Mouse (Mus musculus) neural tube, embryonic 12.5 days (tissue): ENCODE results near the gene Bhlhe41. TPM values are rescaled to one million over a fixed set of nuclear protein-coding genes. Genes with fewer than 3 reads are reported as not detected.
A peak's percentile ranks its signal among the peaks of the same experiment; 100 is the strongest.

Source experiments
- ATAC-seq: fragments of 200-750 bp; cut with Nextera tagmentation; 2 replicates; pipeline ENCODE4 v1.8.0; 2017; ENCODE audit warnings: low read depth, mild to moderate bottlenecking, moderate TSS enrichment, moderate library complexity; ENCODE audit not compliant: low FRiP score
- H3K27ac ChIP-seq: fragments of 300-500 bp; sonication (generic); 2 replicates; pipeline ENCODE4 v1.5.1; 2016
- H3K27me3 ChIP-seq: fragments of 300-500 bp; sonication (generic); replicated peaks from 2 replicates; pipeline ENCODE4 v1.6.1; 2016; ENCODE audit warnings: mild to moderate bottlenecking
- H3K36me3 ChIP-seq: fragments of 300-500 bp; sonication (generic); 2 replicates; pipeline ENCODE4 v1.6.1; 2016; ENCODE audit warnings: mild to moderate bottlenecking
- H3K4me1 ChIP-seq: fragments of 300-500 bp; sonication (generic); 2 replicates; pipeline ENCODE4 v1.6.1; 2016
- H3K4me2 ChIP-seq: fragments of 300-500 bp; sonication (generic); replicated peaks from 2 replicates; pipeline ENCODE4 v1.6.1; 2016; ENCODE audit warnings: mild to moderate bottlenecking
- H3K4me3 ChIP-seq: fragments of 300-500 bp; sonication (generic); 2 replicates; pipeline ENCODE4 v1.5.1; 2016
- H3K9ac ChIP-seq: fragments of 300-500 bp; sonication (generic); 2 replicates; pipeline ENCODE4 v1.6.1; 2016; ENCODE audit warnings: mild to moderate bottlenecking
- H3K9me3 ChIP-seq: fragments of 300-500 bp; sonication (generic); 2 replicates; pipeline ENCODE4 v1.6.1; 2016; ENCODE audit warnings: mild to moderate bottlenecking
- WGBS: fragments of 180-500 bp; shearing (Covaris S2); methylation state at CpG from one replicate; pipeline ENCODE4 v1.1.7; 2016; 5-methylcytosine and 5-hydroxymethylcytosine counted together
- polyA plus RNA-seq: library from polyadenylated mRNA; unstranded; fragments of >200 nt; fragmentation: Nextera tagmentation; extraction: Ambion mirVana; gene quantifications from 2 replicates; pipeline ENCODE4 v1.2.1, GENCODE M21; 2016

Bhlhe41 gene
- polyA plus RNA-seq, 1 experiment from 2014 or later, result 1.6 TPM

DNA sequence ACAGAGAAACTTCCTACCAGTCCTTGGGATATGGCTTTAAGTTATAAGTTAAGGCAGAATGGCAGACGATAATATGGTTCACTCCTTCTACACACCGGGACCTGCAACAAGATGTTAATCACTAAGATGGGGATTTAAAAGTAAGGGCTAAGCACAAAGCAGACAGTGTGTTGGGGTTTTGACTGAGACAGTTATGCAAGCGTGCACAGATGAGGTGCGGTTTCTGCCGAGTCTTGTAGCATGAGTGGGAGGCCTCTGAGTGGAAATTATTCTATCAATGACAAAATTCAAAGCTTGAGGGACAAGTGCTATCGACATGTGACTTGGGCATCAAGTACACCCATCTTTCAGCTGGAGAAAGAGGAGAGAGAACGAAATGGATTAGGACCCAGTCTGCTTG lies 12.7 kb downstream of the Bhlhe41 start:
- ATAC-seq, result no peak
- no peaks in the 10 kb centered on the region for H3K9me3 ChIP-seq
- no peak overlapping the region for H3K4me2 ChIP-seq
- no peaks in the 10 kb centered on the region for H3K36me3 ChIP-seq
- no peak overlapping the region for H3K4me3 ChIP-seq
- no peak overlapping the region for H3K27ac ChIP-seq
- H3K27me3 ChIP-seq, result no peaks in the 10 kb centered on the region
- WGBS, result 91% methylated on average over 7 of the region's 7 CpGs
- H3K9ac ChIP-seq, result no peak overlapping the region
- H3K4me1 ChIP-seq, result peaks cover 9% of the 10 kb centered on the region; the same call in 1 of the 2 replicates

DNA sequence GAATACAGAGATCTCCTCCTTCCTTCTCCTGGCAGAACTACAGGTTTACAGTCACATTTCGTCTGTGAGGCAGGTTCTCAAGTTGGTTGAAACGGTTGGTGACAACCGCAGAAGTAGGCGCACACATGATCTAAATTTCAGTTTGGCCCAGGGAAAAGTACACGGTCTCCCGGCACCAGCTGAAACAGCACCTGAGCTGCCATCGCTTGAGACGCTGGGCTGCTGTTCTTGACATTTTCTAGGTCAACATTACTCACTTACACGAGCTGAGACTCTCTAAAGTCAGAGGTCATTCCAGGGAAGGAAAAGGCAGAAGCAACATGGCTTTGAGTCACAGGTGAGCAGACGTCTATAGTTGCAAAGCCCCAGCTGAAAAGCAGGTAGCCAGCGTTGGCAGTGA lies 13.4 kb downstream of the Bhlhe41 start:
- no peak overlapping the region for H3K4me3 ChIP-seq

DNA sequence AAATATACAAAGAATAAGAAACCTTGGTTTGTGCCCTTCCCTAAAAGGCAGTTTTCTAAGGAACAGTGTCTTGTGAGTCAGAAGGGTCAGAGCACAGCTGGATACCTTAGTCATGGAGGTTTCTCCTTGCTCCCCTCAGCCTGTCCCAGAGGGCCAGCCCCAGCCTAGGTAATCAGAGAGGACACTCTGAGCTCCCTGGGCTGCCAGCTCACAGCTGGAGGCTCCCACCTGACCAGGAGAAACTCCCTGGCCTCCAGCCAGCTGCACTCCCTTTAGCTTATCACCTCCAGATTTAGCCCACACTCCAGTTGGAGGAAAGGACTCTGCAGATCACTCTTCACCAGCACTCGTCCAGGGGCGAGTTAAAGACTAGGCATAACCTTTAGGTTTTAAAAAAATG lies 14.6 kb downstream of the Bhlhe41 start:
- 0 out of 2 replicates have a peak, but pooled peaks cover 3% of the 10 kb centered on the region for H3K4me1 ChIP-seq
- no peaks in the 10 kb centered on the region for H3K9me3 ChIP-seq
- no peaks in the 10 kb centered on the region for H3K27me3 ChIP-seq
- H3K36me3 ChIP-seq, result no peaks in the 10 kb centered on the region
- ATAC-seq, result no peak
- WGBS, result 58% methylated on average over 2 of the region's 2 CpGs
- H3K4me2 ChIP-seq, result no peak overlapping the region
- H3K27ac ChIP-seq, result no peak overlapping the region
- no peak overlapping the region for H3K9ac ChIP-seq
- no peak overlapping the region for H3K4me3 ChIP-seq

More for the DNA sequence above, 13.4 kb downstream of the Bhlhe41 start:
- no peak for ATAC-seq
- Histone ChIP-seq H3K4me1 (peaks cover 9% of the 10 kb centered on the region; the same call in 1 of the 2 replicates), H3K27me3 (no peaks in the 10 kb centered on the region), H3K9me3 (no peaks in the 10 kb centered on the region), H3K36me3 (no peaks in the 10 kb centered on the region), H3K4me2 (no peak overlapping the region), H3K9ac (no peak overlapping the region), H3K27ac (no peak overlapping the region)
- WGBS, result 85% methylated on average over 11 of the region's 11 CpGs

- no peaks in the 10 kb centered on the region for H3K9me3 ChIP-seq
- no peak overlapping the region for H3K27ac ChIP-seq
- H3K27me3 ChIP-seq, result no peaks in the 10 kb centered on the region
- H3K4me1 ChIP-seq, result no peaks in the 10 kb centered on the region
- no peak for ATAC-seq
- H3K4me3 ChIP-seq, result no peak overlapping the region
- no peaks in the 10 kb centered on the region for H3K36me3 ChIP-seq
- H3K9ac ChIP-seq, result no peak overlapping the region
- H3K4me2 ChIP-seq, result no peak overlapping the region
- WGBS, result 91% methylated on average over 8 of the region's 8 CpGs
These were observed 17.7 kb downstream of the Bhlhe41 start for GRCm38 (mm10) chr6:145847661-145848060.

DNA sequence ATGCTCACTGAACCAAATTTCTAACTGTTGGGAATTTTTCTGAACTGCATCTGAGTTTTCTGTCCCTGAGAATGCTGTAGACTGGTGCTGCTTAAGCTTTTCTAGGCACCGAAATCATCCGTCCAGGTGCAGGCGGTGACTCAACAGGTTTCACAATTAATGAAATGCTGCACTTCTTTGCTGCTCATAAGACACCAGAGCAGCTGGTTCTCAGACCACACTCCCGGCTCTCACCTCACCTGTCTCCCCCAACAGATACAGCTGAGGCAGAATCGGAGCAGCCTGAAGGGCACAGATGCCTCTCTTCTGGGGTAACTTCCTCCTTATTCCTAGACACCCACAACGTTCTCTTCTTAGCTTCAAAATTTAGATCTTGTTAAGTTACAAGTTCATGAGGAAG lies 18.4 kb downstream of the Bhlhe41 start:
- Histone ChIP-seq H3K4me1 (no peaks in the 10 kb centered on the region), H3K27ac (no peak overlapping the region), H3K9me3 (no peaks in the 10 kb centered on the region), H3K4me2 (no peak overlapping the region), H3K4me3 (no peak overlapping the region), H3K9ac (no peak overlapping the region), H3K36me3 (no peaks in the 10 kb centered on the region), H3K27me3 (no peaks in the 10 kb centered on the region)
- no peak for ATAC-seq
- WGBS, result 90% methylated on average over 6 of the region's 6 CpGs

DNA sequence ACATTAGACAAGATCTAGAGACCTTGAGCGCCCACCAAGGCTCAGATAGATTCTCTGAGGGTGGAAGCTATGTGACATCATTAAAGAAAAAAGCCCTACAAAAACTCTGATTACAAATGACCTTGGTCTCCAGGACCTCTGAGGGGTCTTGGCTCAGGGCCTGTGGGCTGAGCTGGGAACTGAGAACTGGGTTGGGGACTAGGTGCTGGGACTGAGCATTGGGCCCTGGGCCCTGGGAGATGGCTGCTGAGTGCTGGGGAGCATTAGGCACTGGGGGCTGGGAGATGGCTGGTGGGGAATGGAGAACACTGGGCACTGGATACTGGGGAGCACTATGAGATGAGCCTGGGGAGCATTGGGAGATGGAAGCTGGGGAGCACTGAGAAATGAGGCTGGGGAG lies 19.3 kb downstream of the Bhlhe41 start:
- Histone ChIP-seq H3K27me3 (no peaks in the 10 kb centered on the region), H3K9me3 (no peaks in the 10 kb centered on the region), H3K36me3 (no peaks in the 10 kb centered on the region), H3K4me3 (no peak overlapping the region), H3K9ac (no peak overlapping the region), H3K27ac (no peak overlapping the region), H3K4me2 (no peak overlapping the region), H3K4me1 (no peaks in the 10 kb centered on the region)
- no peak for ATAC-seq
- 81% methylated on average over 1 of the region's 1 CpGs for WGBS

- 89% methylated on average over 5 of the region's 5 CpGs for WGBS
- no peak overlapping the region for H3K27ac ChIP-seq
- H3K9me3 ChIP-seq, result no peaks in the 10 kb centered on the region
- H3K36me3 ChIP-seq, result no peaks in the 10 kb centered on the region
- H3K4me1 ChIP-seq, result no peaks in the 10 kb centered on the region
- no peak overlapping the region for H3K4me2 ChIP-seq
- H3K9ac ChIP-seq, result no peak overlapping the region
- no peak for ATAC-seq
- H3K4me3 ChIP-seq, result no peak overlapping the region
- H3K27me3 ChIP-seq, result no peaks in the 10 kb centered on the region
These were observed 19.7 kb downstream of the Bhlhe41 start for GRCm38 (mm10) chr6:145845611-145846010.

GRCm38 (mm10) chr6:145835359-145835758 lies 30.0 kb downstream of the Bhlhe41 start:
- Histone ChIP-seq H3K4me2 (no peak overlapping the region), H3K27ac (no peak overlapping the region), H3K27me3 (no peaks in the 10 kb centered on the region), H3K4me3 (no peak overlapping the region), H3K4me1 (no peaks in the 10 kb centered on the region), H3K9me3 (no peaks in the 10 kb centered on the region), H3K36me3 (no peaks in the 10 kb centered on the region), H3K9ac (no peak overlapping the region)
- ATAC-seq, result no peak
- WGBS, result 62% methylated on average over 6 of the region's 6 CpGs

DNA sequence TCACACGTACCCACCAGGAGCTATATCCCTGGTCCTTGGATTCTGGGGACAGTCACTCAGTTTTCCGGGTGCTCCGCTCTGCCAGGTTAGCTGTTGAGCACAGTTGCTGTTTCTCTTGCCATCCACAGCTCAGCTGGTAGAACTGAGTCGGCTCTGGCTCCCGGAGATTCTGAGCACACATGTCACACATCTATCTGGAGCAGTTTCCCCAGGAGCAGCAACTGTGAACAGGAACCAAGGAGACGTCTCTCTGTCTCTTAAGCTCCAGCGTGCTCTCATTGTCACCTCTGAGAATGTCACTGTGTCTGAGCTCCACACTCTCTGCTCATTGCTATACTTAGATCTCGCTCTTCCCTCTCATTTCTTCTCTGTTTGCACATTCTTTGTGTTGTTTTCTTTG lies 32.4 kb downstream of the Bhlhe41 start:
- ATAC-seq, result no peak
- 79% methylated on average over 8 of the region's 8 CpGs for WGBS
- no peaks in the 10 kb centered on the region for H3K27me3 ChIP-seq

DNA sequence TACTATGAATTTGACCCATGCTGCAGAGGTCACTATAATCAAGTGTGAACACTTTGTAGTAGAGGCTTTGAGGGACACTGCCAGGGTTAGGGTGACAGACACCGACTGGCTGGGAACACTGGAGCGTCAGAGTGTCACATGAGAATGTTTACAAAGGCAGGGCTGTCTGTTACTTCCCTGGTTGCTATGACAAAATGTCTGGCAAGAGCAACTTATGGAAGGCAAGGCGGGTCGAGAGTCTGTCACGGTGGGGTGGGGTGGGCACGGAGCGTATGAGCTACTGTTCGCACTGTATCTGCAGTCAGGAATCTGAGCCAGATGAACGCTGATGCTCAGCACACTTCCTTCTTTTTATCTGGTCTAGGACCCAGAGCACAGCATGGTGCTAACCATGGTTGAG lies 34.7 kb downstream of the Bhlhe41 start:
- H3K4me1 ChIP-seq, result no peaks in the 10 kb centered on the region
- H3K36me3 ChIP-seq, result no peaks in the 10 kb centered on the region
- no peak overlapping the region for H3K4me3 ChIP-seq
- WGBS, result 66% methylated on average over 9 of the region's 9 CpGs
- H3K27me3 ChIP-seq, result no peaks in the 10 kb centered on the region
- no peak for ATAC-seq
- no peak overlapping the region for H3K4me2 ChIP-seq
- H3K27ac ChIP-seq, result no peak overlapping the region
- H3K9ac ChIP-seq, result no peak overlapping the region
- H3K9me3 ChIP-seq, result 0 out of 2 replicates have a peak, but pooled peaks cover under 1% of the 10 kb centered on the region

More for the DNA sequence above, 32.4 kb downstream of the Bhlhe41 start:
- no peaks in the 10 kb centered on the region for H3K36me3 ChIP-seq
- no peak overlapping the region for H3K9ac ChIP-seq
- H3K27ac ChIP-seq, result no peak overlapping the region
- H3K9me3 ChIP-seq, result no peaks in the 10 kb centered on the region
- H3K4me3 ChIP-seq, result no peak overlapping the region
- no peaks in the 10 kb centered on the region for H3K4me1 ChIP-seq
- H3K4me2 ChIP-seq, result no peak overlapping the region

- peak; percentile 58; the same call in 1 of the 2 replicates for ATAC-seq
- H3K4me1 ChIP-seq, result no peaks in the 10 kb centered on the region
- H3K4me2 ChIP-seq, result no peak overlapping the region
- H3K27ac ChIP-seq, result no peak overlapping the region
- no peaks in the 10 kb centered on the region for H3K36me3 ChIP-seq
- H3K9ac ChIP-seq, result no peak overlapping the region
- H3K4me3 ChIP-seq, result no peak overlapping the region
- 18% methylated on average over 8 of the region's 8 CpGs for WGBS
- H3K27me3 ChIP-seq, result no peaks in the 10 kb centered on the region
- H3K9me3 ChIP-seq, result peaks cover 5% of the 10 kb centered on the region; the same call in 1 of the 2 replicates
These were observed 35.2 kb downstream of the Bhlhe41 start for GRCm38 (mm10) chr6:145830117-145830516.

- ATAC-seq, result no peak
- Histone ChIP-seq H3K36me3 (no peaks in the 10 kb centered on the region), H3K27me3 (no peaks in the 10 kb centered on the region), H3K4me3 (no peak overlapping the region), H3K27ac (no peak overlapping the region), H3K4me1 (no peaks in the 10 kb centered on the region), H3K9me3 (peaks cover 5% of the 10 kb centered on the region; the same call in 1 of the 2 replicates), H3K9ac (no peak overlapping the region), H3K4me2 (no peak overlapping the region)
- WGBS, result 86% methylated on average over 16 of the region's 16 CpGs
These were observed 36.1 kb downstream of the Bhlhe41 start for GRCm38 (mm10) chr6:145829062-145829835.

DNA sequence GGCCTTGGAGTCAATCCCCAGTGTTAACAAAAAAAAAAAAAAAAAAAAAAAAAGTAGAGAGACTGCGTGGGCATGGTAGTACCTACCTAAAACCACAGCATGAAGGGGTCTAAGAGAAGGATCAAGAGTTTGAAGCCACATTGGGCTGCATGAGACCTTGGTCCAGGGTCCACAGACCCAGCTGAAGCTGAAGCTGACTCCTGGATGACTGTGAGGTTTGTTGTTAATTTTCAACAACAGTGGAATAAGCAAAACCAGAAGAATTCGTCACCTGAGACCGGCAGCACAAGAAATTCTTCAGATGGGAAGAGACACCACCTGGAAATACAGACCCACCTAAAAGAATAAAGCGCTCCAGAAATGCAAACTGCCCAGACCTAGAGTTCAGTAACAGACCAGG lies 39.1 kb downstream of the Bhlhe41 start:
- H3K36me3 ChIP-seq, result no peaks in the 10 kb centered on the region
- no peak overlapping the region for H3K4me3 ChIP-seq
- H3K9me3 ChIP-seq, result peaks cover 5% of the 10 kb centered on the region; the same call in 1 of the 2 replicates
- 94% methylated on average over 4 of the region's 4 CpGs for WGBS
- no peak overlapping the region for H3K4me2 ChIP-seq
- H3K4me1 ChIP-seq, result no peaks in the 10 kb centered on the region
- no peak overlapping the region for H3K9ac ChIP-seq
- H3K27ac ChIP-seq, result no peak overlapping the region
- no peaks in the 10 kb centered on the region for H3K27me3 ChIP-seq
- no peak for ATAC-seq
